Mouse (Mus musculus) E14TG2a.4 (cell line): Measurements from ENCODE around the gene Ntmt1.

Experiments
- CTCF ChIP-seq: conservative IDR thresholded peaks from 2 replicates; pipeline ENCODE4 v1.5.1; 2014; ENCODE audit warnings: low read length
- NANOG ChIP-seq: IDR thresholded peaks from 2 replicates; pipeline ENCODE4 v1.6.1; 2014; ENCODE audit warnings: borderline replicate concordance, low read length, mixed read lengths
- POU5F1 ChIP-seq: IDR thresholded peaks from 2 replicates; pipeline ENCODE4 v1.6.1; 2014; ENCODE audit warnings: low read length, borderline replicate concordance

DNA sequence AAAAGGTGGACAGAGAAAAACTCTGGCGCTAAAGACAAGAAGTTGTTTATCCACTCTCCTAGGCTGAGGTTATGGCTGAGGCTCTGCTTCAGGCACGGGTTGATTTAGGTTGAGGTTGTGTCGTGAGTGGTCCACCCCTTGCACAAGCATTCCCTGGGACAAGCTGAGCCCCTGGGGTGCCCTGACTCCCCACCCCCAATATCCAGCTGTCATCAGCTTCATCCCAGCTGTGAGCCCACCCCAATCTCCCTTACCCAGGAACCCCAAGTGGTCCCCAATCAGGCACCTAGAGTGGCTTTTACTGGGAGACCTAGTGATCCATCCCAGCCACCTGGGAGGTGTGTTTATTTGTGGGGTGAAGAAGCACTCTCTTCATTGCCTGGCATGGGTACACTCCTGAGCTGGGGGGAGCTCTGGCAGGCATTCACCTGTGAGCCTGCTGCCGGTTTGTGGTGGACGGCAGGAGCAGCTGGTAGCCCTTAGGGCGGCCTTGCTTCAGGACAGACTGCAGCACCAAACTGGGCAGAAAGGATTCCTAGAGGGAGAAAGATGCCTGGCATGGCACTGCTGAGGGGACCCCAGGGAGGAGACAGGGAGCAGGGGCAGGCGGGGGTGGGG lies 12.2 kb upstream of the Ntmt1 start:
- TF ChIP-seq CTCF (no peak), POU5F1 (no peak), NANOG (no peak)
